In the genomic region with DNA sequence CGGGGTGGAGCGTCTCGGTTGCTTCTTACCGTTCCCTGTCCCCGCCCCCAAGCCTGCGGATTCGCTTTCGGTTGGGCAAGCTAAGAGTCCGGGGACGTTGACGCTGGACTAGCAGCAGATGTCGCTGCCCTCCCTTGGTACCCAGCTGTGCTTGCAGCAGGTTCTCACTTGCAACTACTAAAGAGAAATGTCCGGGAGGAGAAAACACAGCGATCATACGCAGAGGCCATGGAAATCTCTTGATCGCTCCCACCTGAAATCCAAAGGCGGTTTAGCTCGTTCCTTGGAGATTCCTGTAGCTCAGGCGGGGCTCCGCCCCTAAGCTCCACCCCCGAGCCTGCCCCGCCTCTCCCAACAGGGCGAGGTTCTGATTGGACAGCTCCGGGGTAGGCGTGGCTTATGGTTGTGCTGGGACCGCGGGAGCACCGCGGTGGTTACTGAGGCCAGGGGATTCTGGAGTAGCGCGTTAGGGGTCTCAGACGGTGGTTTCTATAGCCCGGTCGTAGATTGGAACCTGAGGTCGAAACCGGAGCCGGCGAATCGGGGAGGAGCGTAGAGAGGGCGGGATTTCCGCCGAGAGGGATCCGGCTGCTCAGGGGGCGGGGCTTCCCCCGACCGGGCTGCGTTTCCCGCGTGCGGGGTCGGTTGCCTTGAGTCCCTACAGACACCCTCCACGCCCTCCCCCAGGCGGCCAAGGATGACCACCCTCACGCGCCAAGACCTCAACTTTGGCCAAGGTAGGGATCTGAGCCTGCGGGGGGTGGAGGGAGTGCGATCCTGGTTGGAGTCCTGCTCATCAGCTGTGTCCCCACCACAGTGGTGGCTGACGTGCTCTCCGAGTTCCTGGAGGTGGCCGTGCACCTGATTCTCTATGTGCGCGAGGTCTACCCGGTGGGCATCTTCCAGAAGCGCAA, we compare ENCODE assay signal across 8 mouse cellular contexts. TPM values are rescaled to one million over a fixed set of nuclear protein-coding genes. Genes with fewer than 3 reads are reported as not detected.
DNase-seq lines count a peak whose midpoint lies in the region; ATAC-seq and TF ChIP-seq lines count a peak whose summit lies in the region.

No protein-coding gene starts in this region.

- intact Hi-C loops in heart, adult 2 months (cut with DNase I) = loop anchor here (1.0 kb wide), 1 partner anchor 24 kb away; no protein-coding TSS in a partner anchor

- TF ChIP-seq EP300 in heart, adult 2 months (IDR thresholded peaks at IDR 0.05; ENCODE audit: insufficient read depth, low read depth, low read length) = peak; percentile 53; the same call in 1 of the 2 replicates

- H3K4me1 ChIP-seq in embryonic facial prominence, embryonic 13.5 days = peaks cover 14% of the 10 kb centered on the region; the same call in 1 of the 2 replicates
- no peaks in the 10 kb centered on the region; the same call in 1 of the 2 replicates for H3K4me1 ChIP-seq in heart, adult 2 months (ENCODE audit: control insufficient read depth, insufficient read depth, low read length)
- H3K4me1 ChIP-seq in limb, embryonic 13.5 days = peaks cover 16% of the 10 kb centered on the region
- H3K4me1 ChIP-seq in midbrain, embryonic 16.5 days (ENCODE audit: control insufficient read depth, insufficient read depth, low read length) = peaks cover 13% of the 10 kb centered on the region

- peak overlapping the region; percentile 89 for H3K4me2 ChIP-seq in embryonic facial prominence, embryonic 13.5 days
- peak overlapping the region; percentile 88 for H3K4me2 ChIP-seq in limb, embryonic 13.5 days (replicated peaks)
- H3K4me2 ChIP-seq in midbrain, embryonic 16.5 days (ENCODE audit: low read length) = peak overlapping the region; percentile 91

- peak; percentile 71 for TF ChIP-seq POLR2A in heart, adult 2 months (IDR thresholded peaks at IDR 0.05; ENCODE audit: insufficient read depth, low read depth, low read length)

- DNase-seq in 3134 (ENCODE audit: extremely low read depth, insufficient read length, low spot score) = peak; percentile 89
- DNase-seq in adrenal gland, postnatal 36 days = peak; percentile 92 to 96
- peak; percentile 95 to 96 for DNase-seq in heart, adult 2 months
- peak; percentile 93 to 95 for DNase-seq in kidney, adult 8-10 months
- DNase-seq in spleen, postnatal 10 days (ENCODE audit: low spot score in 2 of 2) = peak; percentile 95 to 99

- WGBS in embryonic facial prominence, embryonic 13.5 days = under 1% methylated on average over 65 of the region's 65 CpGs
- WGBS in heart, adult 2 months = under 1% methylated on average over 64 of the region's 65 CpGs
- under 1% methylated on average over 65 of the region's 65 CpGs for WGBS in limb, embryonic 13.5 days
- under 1% methylated on average over 61 of the region's 65 CpGs for WGBS in midbrain, embryonic 16.5 days

- H3K9me3 ChIP-seq in embryonic facial prominence, embryonic 13.5 days = no peaks in the 10 kb centered on the region
- H3K9me3 ChIP-seq in limb, embryonic 13.5 days = no peaks in the 10 kb centered on the region
- no peaks in the 10 kb centered on the region for H3K9me3 ChIP-seq in midbrain, embryonic 16.5 days (replicated peaks; ENCODE audit: control insufficient read depth, low read length, poor library complexity, severe bottlenecking)

- peak; percentile 89 for TF ChIP-seq CTCF in heart, adult 2 months (IDR thresholded peaks at IDR 0.05)

- H3K79me2 ChIP-seq in heart, adult 2 months (replicated peaks; ENCODE audit: control insufficient read depth, insufficient read depth, low read length) = no peaks in the 10 kb centered on the region

- H3K27me3 ChIP-seq in embryonic facial prominence, embryonic 13.5 days = peaks cover 12% of the 10 kb centered on the region
- H3K27me3 ChIP-seq in heart, adult 2 months (ENCODE audit: control insufficient read depth, insufficient read depth, low read length) = no peaks in the 10 kb centered on the region
- peaks cover 4% of the 10 kb centered on the region; the same call in 1 of the 2 replicates for H3K27me3 ChIP-seq in limb, embryonic 13.5 days
- H3K27me3 ChIP-seq in midbrain, embryonic 16.5 days (ENCODE audit: control insufficient read depth, insufficient read depth, low read depth, low read length) = no peaks in the 10 kb centered on the region

- H3K9ac ChIP-seq in embryonic facial prominence, embryonic 13.5 days = peak overlapping the region; percentile 81
- H3K9ac ChIP-seq in heart, adult 2 months (ENCODE audit: low read depth, low read length) = peak overlapping the region; percentile 83
- H3K9ac ChIP-seq in limb, embryonic 13.5 days = peak overlapping the region; percentile 73
- peak overlapping the region; percentile 85 for H3K9ac ChIP-seq in midbrain, embryonic 16.5 days (ENCODE audit: low read depth, low read length)

- H3K27ac ChIP-seq in embryonic facial prominence, embryonic 13.5 days = peak overlapping the region; percentile 92
- peak overlapping the region; percentile 96 for H3K27ac ChIP-seq in heart, adult 2 months
- H3K27ac ChIP-seq in limb, embryonic 13.5 days = peak overlapping the region; percentile 82; the same call in 1 of the 2 replicates
- H3K27ac ChIP-seq in midbrain, embryonic 16.5 days (ENCODE audit: low read length) = peak overlapping the region; percentile 91

- peak overlapping the region; percentile 67 for H3K4me3 ChIP-seq in embryonic facial prominence, embryonic 13.5 days
- H3K4me3 ChIP-seq in heart, adult 2 months = peak overlapping the region; percentile 85
- peak overlapping the region; percentile 63 for H3K4me3 ChIP-seq in limb, embryonic 13.5 days
- peak overlapping the region; percentile 74 for H3K4me3 ChIP-seq in midbrain, embryonic 16.5 days (ENCODE audit: low read depth, low read length)

- ATAC-seq in embryonic facial prominence, embryonic 13.5 days (ENCODE audit: insufficient number of reproducible peaks, insufficient read depth, low FRiP score, low TSS enrichment, low read depth) = peak; percentile 92
- ATAC-seq in limb, embryonic 13.5 days (ENCODE audit: low FRiP score, low read depth) = peak; percentile 94
- peak; percentile 93 for ATAC-seq in midbrain, embryonic 16.5 days

- H3K36me3 ChIP-seq in embryonic facial prominence, embryonic 13.5 days = peaks cover 14% of the 10 kb centered on the region
- H3K36me3 ChIP-seq in heart, adult 2 months (ENCODE audit: control insufficient read depth, insufficient read depth, low read length) = no peaks in the 10 kb centered on the region
- peaks cover 18% of the 10 kb centered on the region for H3K36me3 ChIP-seq in limb, embryonic 13.5 days
- H3K36me3 ChIP-seq in midbrain, embryonic 16.5 days (ENCODE audit: control insufficient read depth, insufficient read depth, low read length) = peaks cover 5% of the 10 kb centered on the region; the same call in 1 of the 2 replicates

RNA-seq across cellular contexts. Expression of gene Draxin, which starts 9.9 kb away (rescaled TPM):
- total RNA-seq in adrenal gland, postnatal 36 days (2021) = under 1 TPM; 0.10 to 0.20 TPM
- polyA plus RNA-seq in embryonic facial prominence, embryonic 13.5 days (2015; fragmentation: Nextera tagmentation; extraction: Ambion mirVana) = 0.78 and 1.1 TPM in 2 replicates
- total RNA-seq in heart, adult 2 months (2021) = under 1 TPM in 1 of 2 experiments, not detected in 1; 0.41 TPM
- polyA plus RNA-seq in heart, adult 2 months (2012; rRNA removed) = 0.29 and 0.32 TPM in 2 replicates
- 0.76 and 0.80 TPM in 2 replicates for polyA plus RNA-seq in limb, embryonic 13.5 days (2015; fragmentation: Nextera tagmentation; extraction: Ambion mirVana)
- 11.8 and 11.9 TPM in 2 replicates for polyA plus RNA-seq in midbrain, embryonic 16.5 days (2015; fragmentation: Nextera tagmentation; extraction: Ambion mirVana)

RNA-seq across cellular contexts. Expression of gene Mad2l2, which starts 10.2 kb away (rescaled TPM):
- 10 to 100 TPM; 23.1 to 27.1 TPM for total RNA-seq in adrenal gland, postnatal 36 days (2021)
- 70.6 and 76.3 TPM in 2 replicates for polyA plus RNA-seq in embryonic facial prominence, embryonic 13.5 days (2015; fragmentation: Nextera tagmentation; extraction: Ambion mirVana)
- 10 to 100 TPM; 11.0 to 13.8 TPM for total RNA-seq in heart, adult 2 months (2021)
- polyA plus RNA-seq in heart, adult 2 months (2012; rRNA removed) = 21.9 and 23.6 TPM in 2 replicates
- 78.3 and 85.2 TPM in 2 replicates for polyA plus RNA-seq in limb, embryonic 13.5 days (2015; fragmentation: Nextera tagmentation; extraction: Ambion mirVana)
- polyA plus RNA-seq in midbrain, embryonic 16.5 days (2015; fragmentation: Nextera tagmentation; extraction: Ambion mirVana) = 98.2 and 100 TPM in 2 replicates

RNA-seq across cellular contexts. Expression of gene Fbxo6, which starts 11.6 kb away (rescaled TPM):
- total RNA-seq in adrenal gland, postnatal 36 days (2021) = 10 to 100 TPM; 48.5 to 58.3 TPM
- 14.9 and 15.1 TPM in 2 replicates for polyA plus RNA-seq in embryonic facial prominence, embryonic 13.5 days (2015; fragmentation: Nextera tagmentation; extraction: Ambion mirVana)
- total RNA-seq in heart, adult 2 months (2021) = 10 to 100 TPM; 36.0 to 39.3 TPM
- polyA plus RNA-seq in heart, adult 2 months (2012; rRNA removed) = 68.4 and 68.6 TPM in 2 replicates
- 11.9 and 13.0 TPM in 2 replicates for polyA plus RNA-seq in limb, embryonic 13.5 days (2015; fragmentation: Nextera tagmentation; extraction: Ambion mirVana)
- 18.5 and 23.8 TPM in 2 replicates for polyA plus RNA-seq in midbrain, embryonic 16.5 days (2015; fragmentation: Nextera tagmentation; extraction: Ambion mirVana)

RNA-seq across cellular contexts. Expression of gene Fbxo44, which starts 19.9 kb away (rescaled TPM):
- total RNA-seq in adrenal gland, postnatal 36 days (2021) = 10 to 100 TPM; 10.7 to 12.9 TPM
- polyA plus RNA-seq in embryonic facial prominence, embryonic 13.5 days (2015; fragmentation: Nextera tagmentation; extraction: Ambion mirVana) = 13.5 TPM in 2 replicates
- 10 to 100 TPM; 19.7 to 26.7 TPM for total RNA-seq in heart, adult 2 months (2021)
- 18.7 and 35.0 TPM in 2 replicates for polyA plus RNA-seq in heart, adult 2 months (2012; rRNA removed)
- 14.6 and 16.6 TPM in 2 replicates for polyA plus RNA-seq in limb, embryonic 13.5 days (2015; fragmentation: Nextera tagmentation; extraction: Ambion mirVana)
- polyA plus RNA-seq in midbrain, embryonic 16.5 days (2015; fragmentation: Nextera tagmentation; extraction: Ambion mirVana) = 90.1 and 102 TPM in 2 replicates

RNA-seq across cellular contexts. Expression of gene Fbxo2, which starts 20.1 kb away (rescaled TPM):
- 1 to 10 TPM; 3.9 to 5.1 TPM for total RNA-seq in adrenal gland, postnatal 36 days (2021)
- 3.1 and 3.4 TPM in 2 replicates for polyA plus RNA-seq in embryonic facial prominence, embryonic 13.5 days (2015; fragmentation: Nextera tagmentation; extraction: Ambion mirVana)
- under 1 TPM in 1 of 2 experiments, not detected in 1; 0.31 TPM for total RNA-seq in heart, adult 2 months (2021)
- 0.47 and 0.59 TPM in 2 replicates for polyA plus RNA-seq in heart, adult 2 months (2012; rRNA removed)
- 5.5 and 5.9 TPM in 2 replicates for polyA plus RNA-seq in limb, embryonic 13.5 days (2015; fragmentation: Nextera tagmentation; extraction: Ambion mirVana)
- 5.6 and 9.4 TPM in 2 replicates for polyA plus RNA-seq in midbrain, embryonic 16.5 days (2015; fragmentation: Nextera tagmentation; extraction: Ambion mirVana)

Comparison
In these comparisons a context has a peak if more than half of its experiments do, and no peak if none do; other contexts are left out.
1. Peak in every context shown above with its lines: DNase-seq, ATAC-seq, H3K4me3 ChIP-seq and H3K27ac ChIP-seq.